Mouse (Mus musculus): ENCODE data around the gene Ifitm10. TPM values are rescaled to one million over a fixed set of nuclear protein-coding genes. Genes with fewer than 3 reads are reported as not detected.

Ifitm10 gene
- total and polyA plus RNA-seq, 3 experiments, result not detected

- Histone ChIP-seq H3K4me3 (replicated peaks in 1 of 3; ENCODE audit: low read depth in 2 of 3, low read length in 2 of 3, poor library complexity in 1 of 3) (no peak overlapping the region), H3K9me3 (replicated peaks; ENCODE audit: low read length) (peaks cover 8% of the 10 kb centered on the region), H3K9ac (ENCODE audit: insufficient read depth, low read depth) (no peak overlapping the region), H3K79me2 (replicated peaks; ENCODE audit: control insufficient read depth, extremely low read depth, insufficient read depth, poor library complexity, severe bottlenecking) (no peaks in the 10 kb centered on the region), H3K4me1 (ENCODE audit: control insufficient read depth in 1 of 2, insufficient read depth in 2 of 2) (peaks cover 0 to 3% of the 10 kb centered on the region in 2 experiments; a peak in 2 of 4 replicates), H3K4me2 (ENCODE audit: insufficient read depth, low read depth, poor library complexity, severe bottlenecking) (no peak overlapping the region), H3K27me3 (replicated peaks) (peaks cover 17% of the 10 kb centered on the region), H3K36me3 (replicated peaks in 1 of 2; ENCODE audit: control insufficient read depth in 1 of 2, insufficient read depth in 1 of 2, low read length in 1 of 2) (no peaks in the 10 kb centered on the region), H3K27ac (ENCODE audit: insufficient read depth, low read depth) (no peak overlapping the region)
- in situ Hi-C loops (cut with MboI; ENCODE audit: low pct_ligation_motif_present, low pct_unique_long_range_greater_than_20kb, low sequenced_read_pairs), result no loop called here
- dilution Hi-C loops (cut with MboI; ENCODE audit: extremely low pct_ligation_motif_present, extremely low pct_unique_long_range_greater_than_20kb, low sequenced_read_pairs), result no loop called here
- DNase-seq (ENCODE audit: extremely low read depth), result no peak
- TF ChIP-seq CTCF (conservative IDR thresholded peaks at IDR 0.05 in 1 of 2, IDR thresholded peaks at IDR 0.05 in 1 of 2; ENCODE audit: low read depth in 2 of 2, low read length in 2 of 2) (peak in 1 of 2 experiments; percentile 33; a peak in 1 of 4 replicates), ZMIZ1 (IDR thresholded peaks at IDR 0.05; ENCODE audit: low read depth, low read length) (no peak)
These were observed 45.1 kb upstream of the Ifitm10 start for GRCm38 (mm10) chr7:142418679-142419078.

- TF ChIP-seq TCF12 (IDR thresholded peaks at IDR 0.05; ENCODE audit: low read depth, low read length) (no peak), ZKSCAN1 (IDR thresholded peaks at IDR 0.05; ENCODE audit: borderline replicate concordance, low read depth, low read length) (no peak), UBTF (IDR thresholded peaks at IDR 0.05; ENCODE audit: low read depth, low read length) (no peak), JUND (conservative IDR thresholded peaks at IDR 0.05; ENCODE audit: low read depth, low read length) (no peak), IRF4 (IDR thresholded peaks at IDR 0.05; ENCODE audit: low read depth, low read length) (no peak), NELFE (IDR thresholded peaks at IDR 0.05; ENCODE audit: low read depth, low read length) (no peak), ELF1 (IDR thresholded peaks at IDR 0.05; ENCODE audit: low read depth, low read length) (no peak), NRF1 (IDR thresholded peaks at IDR 0.05; ENCODE audit: low read depth, low read length) (no peak), MAZ (IDR thresholded peaks at IDR 0.05; ENCODE audit: low read depth, low read length) (no peak), POLR2AphosphoS2 (IDR thresholded peaks at IDR 0.05; ENCODE audit: low read depth, low read length) (no peak), ZMIZ1 (IDR thresholded peaks at IDR 0.05; ENCODE audit: low read depth, low read length) (no peak), USF2 (conservative IDR thresholded peaks at IDR 0.05; ENCODE audit: low read depth, low read length) (no peak), EP300 (IDR thresholded peaks at IDR 0.05; ENCODE audit: low read length) (no peak), KAT2A (IDR thresholded peaks at IDR 0.05; ENCODE audit: insufficient replicate concordance, low read length) (no peak)
- dilution Hi-C loops (cut with MboI; ENCODE audit: extremely low pct_ligation_motif_present, extremely low pct_unique_long_range_greater_than_20kb, low sequenced_read_pairs) (no loop called here), in situ Hi-C loops (cut with MboI; ENCODE audit: low pct_ligation_motif_present, low pct_unique_long_range_greater_than_20kb, low sequenced_read_pairs) (no loop called here)
- peaks cover 17% of the 10 kb centered on the region for H3K27me3 ChIP-seq (replicated peaks)
- no peak overlapping the region for H3K4me3 ChIP-seq (replicated peaks in 1 of 3; ENCODE audit: low read depth in 2 of 3, low read length in 2 of 3, poor library complexity in 1 of 3)
- DNase-seq (ENCODE audit: extremely low read depth), result no peak
- peaks cover 0 to 3% of the 10 kb centered on the region in 2 experiments; a peak in 2 of 4 replicates for H3K4me1 ChIP-seq (ENCODE audit: control insufficient read depth in 1 of 2, insufficient read depth in 2 of 2)
- no peaks in the 10 kb centered on the region for H3K36me3 ChIP-seq (replicated peaks in 1 of 2; ENCODE audit: control insufficient read depth in 1 of 2, insufficient read depth in 1 of 2, low read length in 1 of 2)
- no peak overlapping the region for H3K4me2 ChIP-seq (ENCODE audit: insufficient read depth, low read depth, poor library complexity, severe bottlenecking)
- no peak overlapping the region for H3K9ac ChIP-seq (ENCODE audit: insufficient read depth, low read depth)
- H3K79me2 ChIP-seq (replicated peaks; ENCODE audit: control insufficient read depth, extremely low read depth, insufficient read depth, poor library complexity, severe bottlenecking), result no peaks in the 10 kb centered on the region
- H3K9me3 ChIP-seq (replicated peaks; ENCODE audit: low read length), result peaks cover 8% of the 10 kb centered on the region
- H3K27ac ChIP-seq (ENCODE audit: insufficient read depth, low read depth), result no peak overlapping the region
These were observed 44.5 kb upstream of the Ifitm10 start for GRCm38 (mm10) chr7:142418027-142418426.
